8 mouse cellular contexts compared by ENCODE assay signal in the genomic region with DNA sequence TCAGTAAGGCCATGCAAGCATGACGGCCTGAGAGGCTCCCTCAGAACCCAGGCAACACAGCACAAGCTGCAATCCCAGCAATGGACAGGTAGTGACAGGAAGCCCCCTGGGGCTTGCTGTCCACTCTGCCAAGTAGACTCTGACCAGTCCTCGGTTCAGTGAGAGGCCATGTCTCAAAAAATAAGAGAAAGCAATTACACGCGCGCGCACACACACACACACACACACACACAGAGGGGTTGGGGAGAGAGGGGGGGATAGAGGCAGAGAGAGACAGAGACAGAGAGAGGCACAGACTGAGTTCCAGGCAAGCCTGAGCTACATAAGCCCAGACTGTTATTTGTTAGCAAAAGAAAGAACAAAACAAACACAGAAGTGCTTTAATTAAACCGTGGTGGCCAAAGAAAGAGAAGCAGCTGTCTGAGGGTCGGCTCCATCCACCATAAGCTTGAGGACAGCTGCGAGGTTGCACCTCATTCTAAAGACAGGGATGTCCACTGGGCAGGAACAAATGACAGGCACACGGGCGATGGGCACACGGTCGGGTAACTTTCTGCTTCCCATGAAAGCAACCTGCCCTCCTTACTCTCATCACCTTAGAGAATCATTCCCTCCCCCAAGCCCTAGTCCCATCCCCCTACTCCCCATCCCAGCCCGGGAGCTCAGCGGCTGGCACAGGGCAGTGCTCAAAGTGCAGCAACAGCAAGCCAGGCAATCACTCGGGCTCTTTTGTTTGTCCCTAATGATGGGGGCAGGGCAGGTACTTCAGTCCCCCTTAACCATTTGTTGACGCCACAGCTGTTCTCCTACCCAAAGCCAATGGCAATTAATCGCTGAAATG. TPM values are rescaled to one million over a fixed set of nuclear protein-coding genes. Genes with fewer than 3 reads are reported as not detected.
A peak's percentile ranks its signal among the peaks of the same experiment; 100 is the strongest.
DNase-seq lines count a peak whose midpoint lies in the region; ATAC-seq and TF ChIP-seq lines count a peak whose summit lies in the region.

No protein-coding gene starts in this region.

- no peak overlapping the region; the same call in 1 of the 2 replicates for H3K27ac ChIP-seq in lung, embryonic 14.5 days (ENCODE audit: low read depth)
- peak overlapping the region; percentile 68 for H3K27ac ChIP-seq in forebrain, embryonic 14.5 days (ENCODE audit: low read depth, low read length)
- no peak overlapping the region; the same call in 1 of the 2 replicates for H3K27ac ChIP-seq in kidney, postnatal 0 days
- H3K27ac ChIP-seq in neural tube, embryonic 12.5 days = peak overlapping the region; percentile 17; the same call in 1 of the 2 replicates

- peaks cover 8% of the 10 kb centered on the region; the same call in 1 of the 2 replicates for H3K4me1 ChIP-seq in lung, embryonic 14.5 days (ENCODE audit: insufficient read depth)
- H3K4me1 ChIP-seq in forebrain, embryonic 14.5 days (ENCODE audit: control insufficient read depth, insufficient read depth, low read length) = peaks cover 34% of the 10 kb centered on the region
- H3K4me1 ChIP-seq in kidney, postnatal 0 days (replicated peaks; ENCODE audit: insufficient read depth, low read length) = peaks cover 5% of the 10 kb centered on the region; the same call in 1 of the 2 replicates
- peaks cover 45% of the 10 kb centered on the region for H3K4me1 ChIP-seq in neural tube, embryonic 12.5 days

- peak; percentile 9 for DNase-seq in lung, embryonic 14.5 days
- DNase-seq in lung, adult 18-20 months = no peak
- DNase-seq in forebrain, embryonic 14.5 days (ENCODE audit: low spot score) = peak; percentile 91
- DNase-seq in kidney, postnatal 0 days (ENCODE audit: low spot score) = no peak
- no peak for DNase-seq in MN1 (ENCODE audit: low spot score)
- no peak for DNase-seq in spleen, adult 18-20 months
- no peak for DNase-seq in thymus, postnatal 14 days

- no peak overlapping the region for H3K9ac ChIP-seq in lung, embryonic 14.5 days
- H3K9ac ChIP-seq in forebrain, embryonic 14.5 days (ENCODE audit: low read length) = peak overlapping the region; percentile 6
- H3K9ac ChIP-seq in kidney, postnatal 0 days (ENCODE audit: low read depth, low read length) = 0 out of 2 replicates have a peak overlapping the region, but pooled peaks have one; percentile 23
- H3K9ac ChIP-seq in neural tube, embryonic 12.5 days = 0 out of 2 replicates have a peak overlapping the region, but pooled peaks have one; percentile 7

- no peaks in the 10 kb centered on the region for H3K9me3 ChIP-seq in lung, embryonic 14.5 days (ENCODE audit: low read depth, low read length)
- no peaks in the 10 kb centered on the region for H3K9me3 ChIP-seq in forebrain, embryonic 14.5 days (replicated peaks; ENCODE audit: control insufficient read depth, low read length)
- H3K9me3 ChIP-seq in kidney, postnatal 0 days (replicated peaks; ENCODE audit: low read length) = no peaks in the 10 kb centered on the region
- H3K9me3 ChIP-seq in neural tube, embryonic 12.5 days = no peaks in the 10 kb centered on the region

- 29% methylated on average over 18 of the region's 18 CpGs for WGBS in lung, embryonic 14.5 days
- WGBS in forebrain, embryonic 14.5 days = 5% methylated on average over 18 of the region's 18 CpGs
- 28% methylated on average over 18 of the region's 18 CpGs for WGBS in kidney, postnatal 0 days
- 19% methylated on average over 18 of the region's 18 CpGs for WGBS in neural tube, embryonic 12.5 days

- no peak for TF ChIP-seq CTCF in lung, embryonic 14.5 days (IDR thresholded peaks at IDR 0.05; ENCODE audit: low read depth)
- TF ChIP-seq CTCF in kidney, postnatal 0 days (IDR thresholded peaks at IDR 0.05; ENCODE audit: low read depth) = no peak

- no peak overlapping the region for H3K4me3 ChIP-seq in lung, embryonic 14.5 days (ENCODE audit: low read depth, low read length)
- H3K4me3 ChIP-seq in forebrain, embryonic 14.5 days (ENCODE audit: low read depth, low read length) = peak overlapping the region; percentile 8; the same call in 1 of the 2 replicates
- no peak overlapping the region for H3K4me3 ChIP-seq in kidney, postnatal 0 days (replicated peaks; ENCODE audit: low read depth, low read length)
- H3K4me3 ChIP-seq in neural tube, embryonic 12.5 days = no peak overlapping the region

- ATAC-seq in lung, embryonic 14.5 days (ENCODE audit: insufficient read depth) = peak; percentile 60; the same call in 1 of the 2 replicates
- ATAC-seq in forebrain, embryonic 14.5 days = peak; percentile 94
- ATAC-seq in kidney, postnatal 0 days (replicated peaks; ENCODE audit: low FRiP score, low read depth) = peak; percentile 76
- peak; percentile 90 for ATAC-seq in neural tube, embryonic 12.5 days (ENCODE audit: low FRiP score, low read depth)

- no peak overlapping the region for H3K4me2 ChIP-seq in lung, embryonic 14.5 days
- peak overlapping the region; percentile 49 for H3K4me2 ChIP-seq in forebrain, embryonic 14.5 days (ENCODE audit: low read length)
- H3K4me2 ChIP-seq in kidney, postnatal 0 days (ENCODE audit: low read length) = peak overlapping the region; percentile 24
- H3K4me2 ChIP-seq in neural tube, embryonic 12.5 days (replicated peaks) = peak overlapping the region; percentile 49

- no peaks in the 10 kb centered on the region; the same call in 1 of the 2 replicates for H3K36me3 ChIP-seq in lung, embryonic 14.5 days (ENCODE audit: insufficient read depth)
- H3K36me3 ChIP-seq in forebrain, embryonic 14.5 days (ENCODE audit: control insufficient read depth, insufficient read depth, low read length) = 0 out of 2 replicates have a peak, but pooled peaks cover 13% of the 10 kb centered on the region
- no peaks in the 10 kb centered on the region for H3K36me3 ChIP-seq in kidney, postnatal 0 days (ENCODE audit: insufficient read depth, low read length)
- no peaks in the 10 kb centered on the region for H3K36me3 ChIP-seq in neural tube, embryonic 12.5 days

- H3K27me3 ChIP-seq in lung, embryonic 14.5 days (ENCODE audit: insufficient read depth, low read length) = no peaks in the 10 kb centered on the region
- no peaks in the 10 kb centered on the region for H3K27me3 ChIP-seq in forebrain, embryonic 14.5 days (replicated peaks; ENCODE audit: control insufficient read depth, insufficient read depth, low read length)
- H3K27me3 ChIP-seq in kidney, postnatal 0 days (ENCODE audit: insufficient read depth, low read length) = no peaks in the 10 kb centered on the region
- H3K27me3 ChIP-seq in neural tube, embryonic 12.5 days (replicated peaks) = no peaks in the 10 kb centered on the region

RNA-seq across cellular contexts. Expression of gene Jam3, which starts 6.4 kb away (rescaled TPM):
- polyA plus RNA-seq in lung, embryonic 14.5 days (2014; fragmentation: Nextera tagmentation; extraction: Ambion mirVana) = 68.9 and 70.4 TPM in 2 replicates
- polyA plus RNA-seq in forebrain, embryonic 14.5 days (2014; fragmentation: Nextera tagmentation; extraction: Ambion mirVana) = 66.6 and 72.1 TPM in 2 replicates
- polyA plus RNA-seq in kidney, postnatal 0 days (2015; fragmentation: Nextera tagmentation; extraction: Ambion mirVana) = 56.8 TPM in 2 replicates
- 114 and 128 TPM in 2 replicates for polyA plus RNA-seq in neural tube, embryonic 12.5 days (2016; fragmentation: Nextera tagmentation; extraction: Ambion mirVana)

Comparison
In these comparisons a context has a peak if more than half of its experiments do, and no peak if none do; other contexts are left out.
1. DNase-seq: peak in lung, embryonic 14.5 days (single experiment) and forebrain, embryonic 14.5 days (single experiment); none in lung, adult 18-20 months (0 of 2), kidney, postnatal 0 days (single experiment), MN1 (single experiment), spleen, adult 18-20 months (0 of 2) and thymus, postnatal 14 days (single experiment).
2. H3K27ac ChIP-seq: peak in forebrain, embryonic 14.5 days (single experiment) and neural tube, embryonic 12.5 days (single experiment); none in lung, embryonic 14.5 days (single experiment) and kidney, postnatal 0 days (single experiment).
3. Peak in every context shown above with its lines, with median percentiles within 50 percentile points of each other: ATAC-seq.